ENCODE assay signal across 8 mouse cellular contexts in genomic region chr2:181679951-181680715, GRCm38 (mm10). TPM values are rescaled to one million over a fixed set of nuclear protein-coding genes. Genes with fewer than 3 reads are reported as not detected.
DNase-seq lines count a peak whose midpoint lies in the region; ATAC-seq and TF ChIP-seq lines count a peak whose summit lies in the region.

Gene Tcea2, plus strand, starts transcription at chr2:181680310.

- under 1% methylated on average over 60 of the region's 69 CpGs for WGBS in forebrain, embryonic 14.5 days
- WGBS in lung, adult 2 months, result under 1% methylated on average over 68 of the region's 69 CpGs
- under 1% methylated on average over 69 of the region's 69 CpGs for WGBS in neural tube, embryonic 15.5 days
- under 1% methylated on average over 69 of the region's 69 CpGs for WGBS in thymus, adult 2 months

- no peaks in the 10 kb centered on the region for H3K36me3 ChIP-seq in ES-Bruce4 (ENCODE audit: control insufficient read depth, insufficient read depth, low read length, poor library complexity, severe bottlenecking)
- H3K36me3 ChIP-seq in forebrain, embryonic 14.5 days (ENCODE audit: control insufficient read depth, insufficient read depth, low read length), result 0 out of 2 replicates have a peak, but pooled peaks cover 7% of the 10 kb centered on the region
- peaks cover 5% of the 10 kb centered on the region; the same call in 1 of the 2 replicates for H3K36me3 ChIP-seq in neural tube, embryonic 15.5 days
- no peaks in the 10 kb centered on the region for H3K36me3 ChIP-seq in thymus, adult 2 months (ENCODE audit: control insufficient read depth, insufficient read depth, low read length)

- H3K9me3 ChIP-seq in ES-Bruce4 (replicated peaks; ENCODE audit: control insufficient read depth, insufficient read depth, low read length, poor library complexity, severe bottlenecking), result no peaks in the 10 kb centered on the region
- no peaks in the 10 kb centered on the region for H3K9me3 ChIP-seq in forebrain, embryonic 14.5 days (replicated peaks; ENCODE audit: control insufficient read depth, low read length)
- no peaks in the 10 kb centered on the region for H3K9me3 ChIP-seq in neural tube, embryonic 15.5 days (replicated peaks)

- DNase-seq in c-Kit-positive CD71-positive TER-119-negative erythroid progenitor cells, embryonic 14.5 days (ENCODE audit: low read depth), result peak; percentile 58
- peak; percentile 78 for DNase-seq in forebrain, embryonic 14.5 days (ENCODE audit: low spot score)
- peak; percentile 73 to 74 for DNase-seq in heart, postnatal 14 days
- DNase-seq in layer of hippocampus, adult 18-20 months (ENCODE audit: low spot score in 2 of 2), result peak; percentile 58 to 72
- DNase-seq in lung, adult 2 months, result peak; percentile 75
- peak; percentile 66 for DNase-seq in thymus, adult 2 months

- H3K4me1 ChIP-seq in ES-Bruce4 (ENCODE audit: control insufficient read depth, insufficient read depth, low read length), result no peaks in the 10 kb centered on the region
- peaks cover 10% of the 10 kb centered on the region; the same call in 1 of the 2 replicates for H3K4me1 ChIP-seq in forebrain, embryonic 14.5 days (ENCODE audit: control insufficient read depth, insufficient read depth, low read length)
- H3K4me1 ChIP-seq in lung, adult 2 months (ENCODE audit: control insufficient read depth, insufficient read depth, low read length), result peaks cover 11% of the 10 kb centered on the region
- peaks cover 40% of the 10 kb centered on the region for H3K4me1 ChIP-seq in neural tube, embryonic 15.5 days
- peaks cover 13% of the 10 kb centered on the region for H3K4me1 ChIP-seq in thymus, adult 2 months (replicated peaks; ENCODE audit: control insufficient read depth, insufficient read depth, low read length)

- H3K27me3 ChIP-seq in ES-Bruce4 (ENCODE audit: control insufficient read depth, insufficient read depth, low read length, poor library complexity, severe bottlenecking), result no peaks in the 10 kb centered on the region
- no peaks in the 10 kb centered on the region for H3K27me3 ChIP-seq in forebrain, embryonic 14.5 days (replicated peaks; ENCODE audit: control insufficient read depth, insufficient read depth, low read length)
- H3K27me3 ChIP-seq in neural tube, embryonic 15.5 days (replicated peaks), result no peaks in the 10 kb centered on the region
- no peaks in the 10 kb centered on the region for H3K27me3 ChIP-seq in thymus, adult 2 months (ENCODE audit: control insufficient read depth, insufficient read depth, low read length)

- peak within 1 kb of the TSS; percentile 67 for H3K9ac ChIP-seq in ES-Bruce4 (ENCODE audit: low read depth, poor library complexity, severe bottlenecking)
- peak within 1 kb of the TSS; percentile 90 for H3K9ac ChIP-seq in forebrain, embryonic 14.5 days (ENCODE audit: low read length)
- peak within 1 kb of the TSS; percentile 78 for H3K9ac ChIP-seq in neural tube, embryonic 15.5 days (replicated peaks)

- ATAC-seq in forebrain, embryonic 14.5 days, result peak; percentile 72
- peak; percentile 64 for ATAC-seq in neural tube, embryonic 15.5 days (ENCODE audit: low FRiP score)

- peak within 1 kb of the TSS; percentile 78 for H3K4me3 ChIP-seq in ES-Bruce4 (ENCODE audit: low read depth, low read length)
- H3K4me3 ChIP-seq in forebrain, embryonic 14.5 days (ENCODE audit: low read depth, low read length), result peak within 1 kb of the TSS; percentile 59
- H3K4me3 ChIP-seq in lung, adult 2 months (replicated peaks; ENCODE audit: extremely low read depth, low read depth, low read length), result peak within 1 kb of the TSS; percentile 75
- H3K4me3 ChIP-seq in neural tube, embryonic 15.5 days (replicated peaks), result peak within 1 kb of the TSS; percentile 58
- peak within 1 kb of the TSS; percentile 63 for H3K4me3 ChIP-seq in thymus, adult 2 months (ENCODE audit: control insufficient read depth, insufficient read depth, low read length)

- TF ChIP-seq EP300 in ES-Bruce4 (IDR thresholded peaks at IDR 0.05; ENCODE audit: insufficient read depth, low read depth, low read length), result no peak

- no peak within 1 kb of the TSS for H3K27ac ChIP-seq in ES-Bruce4 (ENCODE audit: insufficient read depth, low read length)
- peak within 1 kb of the TSS; percentile 29 for H3K27ac ChIP-seq in forebrain, embryonic 14.5 days (ENCODE audit: low read depth, low read length)
- peak within 1 kb of the TSS; percentile 76 for H3K27ac ChIP-seq in neural tube, embryonic 15.5 days (replicated peaks)
- H3K27ac ChIP-seq in thymus, adult 2 months (ENCODE audit: control insufficient read depth, insufficient read depth, low read length), result no peak within 1 kb of the TSS

- H3K4me2 ChIP-seq in forebrain, embryonic 14.5 days (ENCODE audit: low read length), result peak within 1 kb of the TSS; percentile 93
- peak within 1 kb of the TSS; percentile 83 for H3K4me2 ChIP-seq in neural tube, embryonic 15.5 days

- intact Hi-C loops in heart, postnatal 14 days (cut with DNase I), result loop anchor here (2.0 to 10.0 kb wide), 3 partner anchors 35 to 285 kb away; no protein-coding TSS in a partner anchor

- no peak for TF ChIP-seq CTCF in ES-Bruce4 (IDR thresholded peaks at IDR 0.05; ENCODE audit: low read depth, low read length)
- TF ChIP-seq CTCF in lung, adult 2 months (IDR thresholded peaks at IDR 0.05; ENCODE audit: insufficient read depth, low read length), result 0 out of 2 replicates have a peak, but pooled peaks have one; percentile 13
- TF ChIP-seq CTCF in thymus, adult 2 months (IDR thresholded peaks at IDR 0.05; ENCODE audit: borderline replicate concordance, control insufficient read depth, extremely low read depth, insufficient read depth, low read length, poor library complexity), result peak; percentile 49; the same call in 1 of the 2 replicates

- TF ChIP-seq POLR2A in ES-Bruce4 (IDR thresholded peaks at IDR 0.05; ENCODE audit: insufficient read depth, low read length), result no peak
- 0 out of 2 replicates have a peak, but pooled peaks have one; percentile 24 for TF ChIP-seq POLR2A in lung, adult 2 months (IDR thresholded peaks at IDR 0.05; ENCODE audit: borderline replicate concordance, extremely low read depth, low read depth, low read length)
- peak; percentile 30; the same call in 1 of the 2 replicates for TF ChIP-seq POLR2A in thymus, adult 2 months (IDR thresholded peaks at IDR 0.05; ENCODE audit: control insufficient read depth, extremely low read depth, insufficient read depth, low read length, poor library complexity)

RNA-seq across cellular contexts. Expression of gene Tcea2, which starts in this region (rescaled TPM):
- polyA plus RNA-seq in ES-Bruce4 (2011; ENCODE audit: insufficient read depth, insufficient read length, low read depth, missing spikeins), result 13.0 and 15.3 TPM in 2 replicates
- polyA plus RNA-seq in forebrain, embryonic 14.5 days (2014; fragmentation: Nextera tagmentation; extraction: Ambion mirVana), result 42.0 and 44.3 TPM in 2 replicates
- 1 to 10 TPM; 6.4 to 8.7 TPM for total RNA-seq in heart, postnatal 14 days (2021)
- 10 to 100 TPM; 48.3 to 55.1 TPM for total RNA-seq in layer of hippocampus, adult 18-20 months (2021)
- polyA plus RNA-seq in lung, adult 2 months (2012; rRNA removed), result 9.9 and 15.7 TPM in 2 replicates
- 43.2 and 44.9 TPM in 2 replicates for polyA plus RNA-seq in neural tube, embryonic 15.5 days (2015; fragmentation: Nextera tagmentation; extraction: Ambion mirVana)
- polyA plus RNA-seq in thymus, adult 2 months (2012; rRNA removed), result 9.0 and 13.8 TPM in 2 replicates

Comparison
In these comparisons a context has a peak if more than half of its experiments do, and no peak if none do; other contexts are left out.
1. RNA of gene Tcea2 (total RNA-seq): 48.3 to 55.1 TPM in layer of hippocampus, adult 18-20 months; 6.4 to 8.7 TPM in heart, postnatal 14 days; every median in the first group is over 4 times any median in the second.
2. H3K27ac ChIP-seq: peak in forebrain, embryonic 14.5 days (single experiment) and neural tube, embryonic 15.5 days (single experiment); none in ES-Bruce4 (single experiment) and thymus, adult 2 months (single experiment).
3. Peak in every context shown above with its lines, with median percentiles within 50 percentile points of each other: H3K4me3 ChIP-seq, H3K9ac ChIP-seq and DNase-seq.